Mouse (Mus musculus): Measurements from ENCODE around the gene Mrpl10.

Mrpl10 gene

DNA sequence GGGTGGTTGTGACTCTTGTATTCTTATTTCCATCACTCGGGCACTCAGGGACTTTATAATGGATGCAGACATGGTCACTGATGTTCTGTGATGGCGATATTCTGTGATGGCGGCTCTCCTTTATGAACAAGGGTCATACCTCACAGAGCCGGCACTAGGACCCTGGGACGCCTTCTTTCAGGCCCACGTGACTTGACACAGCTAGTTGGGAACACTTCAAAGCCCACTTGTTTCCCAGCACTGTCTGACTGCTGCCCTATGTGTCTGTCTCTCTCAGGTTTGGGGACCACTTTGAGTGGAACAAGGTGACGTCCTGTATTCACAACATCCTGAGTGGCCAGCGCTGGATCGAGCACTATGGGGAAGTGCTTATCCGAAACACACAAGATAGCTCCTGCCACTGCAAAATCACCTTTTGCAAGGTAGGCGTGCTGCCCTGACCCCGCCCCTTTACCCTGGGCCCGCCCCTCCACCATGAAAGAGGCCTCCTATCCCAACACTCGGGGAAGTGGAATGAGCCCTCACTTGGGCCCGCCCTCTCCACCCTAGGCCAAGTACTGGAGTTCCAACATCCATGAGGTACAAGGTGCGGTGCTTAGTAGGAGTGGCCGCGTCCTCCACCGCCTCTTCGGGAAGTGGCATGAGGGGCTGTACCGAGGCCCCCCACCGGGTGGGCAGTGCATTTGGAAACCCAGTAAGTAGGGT lies 25.4 kb downstream of the Mrpl10 start:
- in situ Hi-C loops (cut with MboI, MseI): no loop called here

DNA sequence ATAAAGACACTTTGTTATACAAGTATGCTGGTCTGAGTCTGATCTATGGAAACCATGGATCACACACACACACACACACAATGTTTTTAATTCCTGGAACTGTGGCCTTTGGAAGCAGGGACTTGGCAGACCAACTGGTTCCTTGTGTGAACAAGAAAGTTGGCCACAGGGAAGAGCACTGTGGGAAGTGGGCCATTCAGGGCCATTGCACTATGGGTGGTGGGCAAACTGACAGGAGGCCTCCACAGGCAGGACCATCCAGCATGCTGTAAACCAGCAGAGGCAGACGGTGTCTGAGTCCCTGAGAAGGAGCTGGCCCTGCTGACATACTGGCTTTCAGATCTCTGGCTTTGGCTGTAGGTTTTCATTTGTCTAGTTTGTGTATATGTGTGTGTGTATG lies 28.0 kb downstream of the Mrpl10 start:
- in situ Hi-C loops (cut with MboI, MseI): no loop called here

DNA sequence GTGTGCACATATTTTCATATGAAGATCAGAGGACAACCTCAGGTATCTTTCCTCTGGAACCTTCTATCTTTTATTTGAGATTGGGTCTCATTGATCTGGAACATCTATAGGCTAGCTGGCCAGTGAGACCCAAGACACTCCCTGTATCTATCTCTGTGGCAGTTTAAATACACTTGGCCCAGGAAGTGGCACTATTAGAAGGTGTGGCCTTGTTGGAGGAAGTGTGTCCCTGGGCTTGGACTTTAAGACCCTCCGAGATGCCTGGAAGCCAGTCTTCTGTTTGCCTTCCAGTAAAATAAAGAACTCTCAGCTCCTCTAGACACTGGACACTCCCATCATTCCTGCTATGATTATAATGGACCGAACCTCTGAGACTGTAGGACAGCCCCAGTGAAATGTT lies 28.4 kb downstream of the Mrpl10 start:
- in situ Hi-C loops (cut with MboI, MseI): no loop called here

DNA sequence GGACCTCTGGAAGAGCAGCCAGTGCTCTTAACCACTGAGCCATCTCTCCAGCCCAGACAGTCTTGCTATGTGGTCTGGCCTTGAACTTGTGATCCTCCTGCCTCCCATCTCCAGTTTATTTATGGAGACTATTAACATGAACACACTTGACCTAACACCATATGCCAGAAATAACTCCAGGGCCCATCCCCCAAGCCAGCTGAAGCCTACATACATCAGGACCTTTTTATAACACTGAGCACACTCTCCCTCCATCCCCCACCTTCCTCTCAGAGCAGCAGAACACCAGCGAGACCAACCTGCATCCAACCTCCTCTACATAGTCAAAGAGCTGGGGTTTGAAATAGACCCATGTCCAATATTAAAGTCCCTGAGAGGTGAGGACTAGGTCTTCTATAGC lies 29.8 kb downstream of the Mrpl10 start:
- in situ Hi-C loops (cut with MboI, MseI): no loop called here

DNA sequence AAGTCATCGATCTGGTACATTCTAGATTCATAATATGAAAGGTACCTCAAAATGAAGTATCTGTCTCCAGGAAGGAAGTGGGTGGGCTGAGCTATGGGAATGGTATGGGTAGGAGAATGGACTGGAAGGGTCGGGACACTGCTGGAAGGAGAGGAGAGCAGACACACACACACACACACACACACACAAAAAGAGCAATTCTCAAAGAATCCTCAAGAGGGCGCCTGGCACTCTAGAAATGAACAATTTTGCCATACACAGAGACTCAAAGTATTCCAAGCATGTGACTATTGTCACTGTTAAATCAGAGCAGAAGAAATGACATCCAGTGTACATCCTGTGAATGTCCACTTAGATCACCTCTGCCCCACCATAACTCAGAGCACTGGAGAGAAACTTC lies 31.2 kb downstream of the Mrpl10 start:
- in situ Hi-C loops (cut with MboI, MseI): no loop called here

DNA sequence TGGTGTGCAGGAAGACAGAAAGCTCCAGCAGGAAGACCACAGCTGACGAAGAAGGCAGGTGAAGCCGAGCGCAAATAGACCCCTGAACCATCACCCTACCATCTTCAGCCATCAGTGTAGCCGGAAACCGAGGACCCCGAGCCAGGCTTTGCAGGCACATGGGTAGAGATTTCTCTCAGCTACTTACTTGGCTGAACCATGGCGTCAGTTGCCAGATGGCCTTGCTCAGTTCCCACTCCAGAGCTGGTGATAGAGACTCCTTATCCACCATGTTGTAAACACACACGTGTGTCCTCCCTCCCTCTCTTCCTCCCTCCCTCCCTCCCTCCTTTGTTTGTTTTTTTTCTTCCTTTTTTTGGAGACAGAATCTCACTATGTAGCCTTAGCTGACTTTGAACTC lies 32.9 kb downstream of the Mrpl10 start:
- in situ Hi-C loops (cut with MboI, MseI): no loop called here

DNA sequence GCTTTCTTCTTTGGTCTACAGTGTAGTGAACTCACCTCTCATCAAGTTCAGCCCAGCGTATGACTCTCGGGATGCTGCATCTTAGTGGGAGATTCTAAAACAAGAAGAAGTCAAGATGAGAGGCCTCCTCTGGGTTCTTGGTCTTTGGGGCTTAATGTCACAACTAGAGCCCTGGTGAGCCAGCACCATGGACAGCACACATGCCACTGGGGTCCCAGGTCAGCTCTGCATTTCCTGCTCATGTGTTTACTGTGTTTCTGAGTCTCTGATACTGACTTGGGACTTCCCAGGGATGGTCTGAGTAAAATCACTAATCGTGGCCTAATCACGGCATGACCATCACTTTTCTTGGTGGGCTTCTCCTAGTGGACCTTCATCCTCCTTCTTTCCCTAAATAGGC lies 37.4 kb downstream of the Mrpl10 start:
- in situ Hi-C loops (cut with MboI, MseI): no loop called here

DNA sequence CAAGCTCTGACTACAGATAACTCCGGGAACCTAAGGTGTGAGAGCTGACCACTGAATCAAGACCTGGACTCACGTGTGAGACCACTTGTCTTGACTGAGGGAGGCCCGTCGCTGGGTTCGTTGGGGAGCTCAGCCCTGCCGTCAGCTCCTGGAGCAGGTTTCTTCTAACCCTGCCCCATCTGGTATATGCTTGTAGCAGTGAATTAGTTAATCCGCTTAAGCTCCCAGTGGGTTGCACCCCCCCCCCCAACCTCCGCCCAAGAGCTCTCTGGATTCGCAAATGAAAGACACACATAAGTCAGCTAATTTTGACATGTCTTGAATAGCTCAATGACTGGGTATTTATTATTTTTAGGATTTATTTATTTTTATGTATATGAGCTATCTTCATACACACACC lies 38.9 kb downstream of the Mrpl10 start:
- in situ Hi-C loops (cut with MboI, MseI): no loop called here

DNA sequence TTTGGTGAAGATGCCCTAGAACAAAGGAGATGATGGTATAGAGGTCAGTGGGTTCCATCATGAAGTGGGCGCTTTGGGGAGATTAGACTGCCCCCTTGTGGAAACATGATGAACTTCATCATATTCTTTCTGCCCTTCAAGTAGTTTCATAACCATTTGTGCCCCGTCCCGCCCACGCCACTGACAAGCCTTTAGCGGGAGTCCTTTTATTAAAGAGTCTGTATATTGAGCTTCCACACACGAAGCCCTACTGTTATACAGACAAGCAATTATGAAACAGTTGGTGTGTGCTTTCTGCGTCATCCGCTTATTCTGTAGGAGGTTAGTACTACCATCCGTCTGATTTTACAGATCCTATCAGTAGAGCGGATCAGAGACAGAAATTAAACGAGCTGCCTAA lies 41.6 kb downstream of the Mrpl10 start:
- in situ Hi-C loops (cut with MboI, MseI): no loop called here

DNA sequence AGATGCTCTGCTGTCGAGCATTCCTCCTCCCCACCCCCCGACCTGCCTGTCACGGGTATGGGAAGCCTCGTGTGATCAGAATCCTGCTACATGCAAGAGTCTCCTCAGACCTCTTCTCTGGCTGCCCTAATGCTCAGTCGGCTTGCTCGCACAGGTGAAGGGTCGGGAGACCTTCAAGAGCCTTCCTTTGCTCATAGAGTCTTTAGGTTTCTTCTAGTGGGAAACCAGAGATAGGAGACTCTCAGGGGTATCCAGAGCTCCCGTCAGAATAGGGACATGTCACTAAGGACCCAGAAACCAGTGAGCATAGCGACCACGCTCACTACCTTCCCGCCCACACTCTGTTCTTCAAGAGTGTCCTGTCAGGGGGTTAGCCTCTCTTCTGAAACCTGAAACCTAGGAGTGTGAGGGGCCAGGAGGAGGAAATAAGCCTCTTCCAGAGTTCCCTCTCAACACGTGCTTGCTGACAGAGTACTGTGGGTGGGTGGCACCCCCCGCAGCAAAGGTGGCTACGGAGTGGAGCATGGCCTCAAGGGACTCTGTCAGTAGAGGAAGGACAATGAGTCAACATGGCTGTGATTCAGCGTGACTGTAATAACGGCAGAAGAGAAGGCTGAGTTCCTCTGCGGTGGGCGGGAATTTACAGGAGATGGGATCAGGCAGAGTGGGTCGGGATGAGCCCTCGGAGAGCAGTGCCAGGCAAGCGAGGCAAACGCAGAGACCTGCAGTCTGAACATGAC lies 42.2 kb downstream of the Mrpl10 start:
- in situ Hi-C loops (cut with MboI, MseI): no loop called here

DNA sequence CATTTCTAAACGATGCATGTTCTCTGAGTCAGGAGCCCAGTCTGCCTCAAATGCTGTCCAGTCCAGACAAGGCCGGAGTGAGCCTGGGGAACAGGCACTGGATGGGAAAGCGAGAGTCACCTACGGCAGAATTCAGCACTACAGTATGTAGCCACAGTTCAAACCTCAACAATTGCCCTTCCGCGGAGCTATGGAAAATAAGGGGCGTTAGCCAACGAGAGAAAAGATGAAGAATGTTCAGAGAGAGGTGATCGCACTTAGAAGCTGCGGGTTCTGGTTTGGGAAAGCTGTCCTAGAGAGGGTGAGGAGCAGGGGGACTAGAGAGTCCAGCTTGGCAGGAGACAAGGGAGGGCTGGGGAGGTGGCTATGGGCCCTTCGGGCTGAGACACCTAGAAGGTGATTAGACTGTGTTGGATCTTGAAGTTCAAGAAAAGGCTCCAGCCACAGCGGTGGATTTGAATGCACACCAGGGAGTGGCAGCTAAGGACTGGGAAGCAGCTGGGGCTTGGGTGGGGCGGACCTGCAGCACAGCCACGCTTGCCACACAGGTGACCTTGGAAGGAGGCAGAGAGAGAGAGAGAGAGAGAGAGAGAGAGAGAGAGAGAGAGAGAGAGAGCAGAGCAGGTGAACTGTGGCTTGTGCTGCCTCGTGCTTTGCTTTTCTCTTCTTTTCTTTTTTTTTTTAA lies 43.6 kb downstream of the Mrpl10 start:
- in situ Hi-C loops (cut with MboI, MseI): no loop called here

DNA sequence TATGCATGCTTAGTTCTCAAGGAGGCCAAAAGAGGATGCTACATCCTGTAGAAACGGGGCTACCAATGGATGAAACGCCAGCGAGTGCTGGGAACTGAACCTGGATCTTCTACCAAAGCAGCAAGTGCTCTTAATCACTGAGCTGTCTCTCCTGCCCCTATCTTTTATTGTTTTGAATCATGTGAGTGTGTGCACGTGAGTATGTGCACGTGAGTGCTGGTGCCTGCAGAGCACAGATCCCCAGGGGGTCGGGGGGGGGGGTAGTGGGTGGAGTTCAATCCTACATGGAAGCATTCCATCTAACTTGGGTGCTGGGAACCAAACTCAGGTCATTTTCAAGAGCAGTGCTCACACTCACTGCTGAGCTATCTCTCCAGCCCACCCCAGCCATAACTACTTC lies 45.0 kb downstream of the Mrpl10 start:
- in situ Hi-C loops (cut with MboI, MseI): no loop called here

DNA sequence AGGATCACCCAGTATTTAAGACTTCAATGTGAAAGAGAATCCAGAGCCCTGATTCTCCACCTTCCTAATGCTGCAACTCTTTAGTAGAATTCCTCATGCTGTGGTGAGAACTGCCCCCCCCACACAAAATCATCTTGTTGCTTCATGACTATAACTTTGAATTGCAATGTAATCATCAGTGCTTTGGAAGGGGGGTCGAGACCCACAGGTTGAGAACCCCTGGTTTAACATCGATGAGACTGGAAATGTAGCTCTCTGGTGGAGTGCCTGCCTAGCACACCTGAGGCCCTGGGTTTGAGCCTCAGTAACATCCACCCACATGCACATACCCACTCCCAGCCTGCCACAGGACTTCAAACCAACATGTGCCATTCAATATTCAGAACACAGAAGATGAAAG lies 53.2 kb downstream of the Mrpl10 start:
- in situ Hi-C loops (cut with MboI, MseI): no loop called here

DNA sequence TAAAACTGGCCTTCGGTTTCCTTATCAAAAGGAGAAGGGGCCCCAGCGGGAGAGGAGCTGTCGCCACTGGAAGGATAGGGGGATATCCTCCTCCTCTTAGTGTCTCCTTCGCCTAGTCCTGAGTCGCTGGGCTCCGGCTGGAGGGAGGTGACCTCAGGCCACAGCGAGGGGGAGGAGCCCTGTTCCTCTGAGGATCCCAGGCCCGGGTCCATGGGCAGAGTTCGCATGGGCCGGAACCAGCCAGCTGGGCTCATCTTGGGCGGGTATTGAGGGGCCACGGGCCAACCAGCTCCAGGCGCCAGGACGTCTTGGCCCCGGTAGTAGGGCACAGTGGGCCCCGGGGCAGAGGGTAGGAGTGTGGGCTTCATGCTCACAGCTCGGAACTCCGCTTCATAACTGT lies 57.4 kb downstream of the Mrpl10 start:
- in situ Hi-C loops (cut with MboI, MseI): no loop called here

Data from T-helper 1 cell (primary cell).